Mouse (Mus musculus): ENCODE measurements around the gene Dcp1a.

Gene Dcp1a

DNA sequence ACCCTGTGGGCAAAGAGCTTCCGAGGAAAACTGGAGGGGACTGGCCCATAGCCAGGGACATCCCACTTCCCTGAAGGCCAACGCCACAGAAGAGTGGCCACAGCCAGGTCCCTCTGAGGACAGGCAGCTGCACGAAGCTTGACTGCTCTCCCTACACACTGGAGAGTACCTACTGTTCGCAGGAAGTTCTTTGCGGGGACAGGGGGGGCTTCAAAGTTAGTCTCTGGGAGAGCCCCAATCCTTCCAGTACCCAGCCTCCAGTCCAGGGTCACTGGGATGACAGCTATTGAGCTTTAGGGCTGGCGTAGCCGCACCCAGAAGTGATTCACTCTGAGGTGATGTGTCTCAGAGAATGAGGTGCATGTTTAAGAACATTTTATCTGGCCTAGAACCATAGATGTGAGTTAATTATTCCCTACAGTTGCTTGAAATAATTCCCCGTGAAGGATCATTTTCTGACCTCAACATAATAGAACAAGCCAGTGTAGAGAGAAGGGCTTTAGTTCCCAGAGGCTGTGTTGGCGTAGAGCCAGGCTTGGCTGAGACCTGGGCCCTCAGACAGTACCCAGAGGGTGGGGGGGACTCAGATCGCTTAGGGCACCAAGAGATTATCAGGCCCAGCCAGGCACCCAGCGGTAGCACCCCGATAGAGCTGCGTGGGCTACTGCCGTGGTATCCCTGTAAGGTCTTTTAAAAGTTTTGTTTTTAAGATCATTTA is 82.3 kb downstream of the Dcp1a start:
- peak; percentile 65 for DNase-seq

DNA sequence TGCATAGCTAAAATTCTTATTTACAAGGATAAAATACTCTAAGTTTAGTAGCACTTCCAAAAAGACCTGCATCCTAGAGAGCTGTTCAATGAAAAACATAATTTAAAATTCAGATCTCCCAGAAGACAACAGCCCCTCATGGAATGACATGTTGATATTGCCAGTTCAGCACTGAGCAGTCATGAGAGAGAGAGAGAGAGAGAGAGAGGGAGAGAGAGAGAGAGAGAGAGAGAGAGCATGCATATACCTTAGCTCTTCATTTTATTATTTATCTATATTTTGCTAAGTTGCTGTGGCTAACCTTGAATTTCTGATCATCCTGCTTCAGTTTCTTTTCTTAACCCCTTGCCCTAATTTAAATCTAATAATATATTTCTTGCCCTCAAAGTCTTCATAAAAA is 83.0 kb downstream of the Dcp1a start:
- DNase-seq: no peak

DNA sequence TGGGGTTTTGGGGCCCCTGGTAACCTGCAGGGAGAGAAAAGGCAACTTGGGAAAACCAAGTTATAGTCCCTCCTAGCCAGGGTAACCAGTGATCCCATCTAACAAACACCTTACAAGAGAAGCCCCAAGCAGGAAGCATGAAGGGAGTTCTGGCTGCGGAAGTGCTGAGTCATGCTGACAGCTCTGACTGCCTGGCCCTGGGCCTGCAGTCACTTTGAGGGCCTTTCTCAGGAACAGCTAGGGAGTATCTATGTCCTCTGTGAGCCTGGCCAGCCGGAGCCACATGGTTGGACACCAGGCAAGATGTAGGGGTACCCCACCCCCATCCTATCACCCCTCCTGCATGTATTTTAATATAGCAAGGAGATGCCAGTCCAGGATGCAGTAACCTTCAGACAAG is 85.1 kb downstream of the Dcp1a start:
- DNase-seq: no peak

DNA sequence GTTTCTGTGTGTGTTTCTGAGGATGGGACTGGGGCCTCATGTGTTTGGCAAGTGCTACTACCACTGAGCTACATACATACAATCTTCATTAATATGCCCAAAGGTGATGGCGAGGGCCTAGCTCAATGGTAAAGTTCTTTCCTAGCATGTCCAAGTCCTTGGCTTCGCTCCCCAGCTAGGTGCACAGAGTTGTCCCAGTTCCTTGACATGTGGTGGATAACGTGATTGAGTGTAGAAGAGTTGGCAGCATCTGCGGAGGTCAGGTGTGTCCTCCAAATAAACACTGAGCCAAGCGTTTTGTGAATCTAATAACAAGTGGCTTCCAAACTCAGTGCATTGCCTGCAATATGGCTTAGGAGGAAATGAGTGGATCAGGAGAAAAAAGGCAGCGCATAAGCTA is 87.0 kb downstream of the Dcp1a start:
- no peak for DNase-seq

DNA sequence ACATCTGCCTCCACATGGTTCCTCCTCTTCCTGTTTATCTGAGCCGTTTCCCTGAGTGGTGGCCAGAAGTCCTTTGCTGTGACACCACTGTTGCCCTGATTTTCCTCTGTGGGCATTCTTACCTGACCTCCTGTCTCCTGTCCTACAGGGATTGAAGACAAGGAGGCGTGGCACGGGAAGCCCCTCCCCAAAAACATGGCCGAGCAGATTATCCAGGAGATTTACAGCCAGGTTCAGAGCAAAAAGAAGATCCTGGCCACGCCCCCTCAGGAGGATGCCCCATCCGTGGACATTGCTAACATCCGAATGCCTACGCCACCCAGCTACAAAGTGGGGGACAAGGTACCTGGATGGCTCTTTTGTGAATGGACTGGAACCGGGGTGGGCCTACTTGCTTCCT is 88.7 kb downstream of the Dcp1a start:
- no peak for DNase-seq

DNA sequence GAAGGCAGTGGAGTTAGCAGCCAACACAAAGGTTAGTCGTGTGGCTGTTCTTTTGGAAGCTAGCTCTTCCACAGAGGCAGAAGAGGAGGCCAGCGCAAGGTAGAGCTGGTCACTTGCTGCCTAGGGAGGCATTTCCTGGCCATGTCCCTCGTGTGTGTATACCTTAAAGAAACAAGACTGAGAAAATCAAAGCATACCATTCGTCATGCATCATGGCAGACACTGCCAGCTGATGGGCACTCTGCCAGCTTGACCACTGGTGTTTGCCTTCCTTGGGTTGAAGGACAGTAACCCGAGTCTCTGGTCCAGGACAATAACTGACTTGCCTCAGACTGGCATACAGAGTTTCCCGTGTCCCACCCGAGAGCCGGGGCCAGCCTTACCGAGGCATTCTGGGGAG is 91.0 kb downstream of the Dcp1a start:
- no peak for DNase-seq

DNA sequence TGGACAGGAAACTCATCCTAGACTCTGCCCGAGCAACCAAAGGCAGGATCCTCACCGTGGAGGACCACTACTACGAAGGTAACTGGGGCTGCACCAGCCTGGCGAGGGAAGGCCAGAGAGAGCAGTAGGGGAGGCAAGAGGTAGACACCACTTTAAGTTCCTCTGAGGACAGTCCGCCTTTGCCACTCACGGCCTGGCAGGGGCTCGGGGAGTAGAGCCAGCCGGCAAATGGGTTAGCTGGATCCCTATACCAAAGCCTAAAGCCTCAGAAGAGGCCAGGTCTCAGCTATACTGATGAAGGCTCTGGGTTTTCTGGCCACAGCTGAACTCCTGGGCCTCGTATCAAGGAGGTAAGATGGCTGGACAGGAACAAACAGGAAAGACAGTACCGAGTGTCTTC is 92.9 kb downstream of the Dcp1a start:
- DNase-seq: no peak

DNA sequence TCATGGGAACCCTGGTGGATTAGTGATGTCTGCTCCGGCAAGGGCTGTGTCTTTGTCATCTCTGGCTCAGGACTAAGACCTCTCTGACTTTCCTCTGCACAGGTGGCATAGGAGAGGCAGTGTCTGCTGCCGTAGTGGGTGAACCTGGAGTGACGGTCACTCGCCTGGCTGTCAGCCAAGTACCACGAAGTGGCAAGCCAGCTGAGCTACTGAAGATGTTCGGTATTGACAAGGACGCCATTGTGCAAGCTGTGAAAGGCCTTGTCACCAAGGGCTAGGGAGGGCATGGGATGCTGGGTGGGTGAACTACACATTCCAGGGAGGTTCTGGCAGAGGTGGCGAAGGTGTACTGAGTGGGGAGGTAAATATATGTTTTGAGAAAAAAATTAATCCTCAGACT is 93.9 kb downstream of the Dcp1a start:
- DNase-seq: no peak

DNA sequence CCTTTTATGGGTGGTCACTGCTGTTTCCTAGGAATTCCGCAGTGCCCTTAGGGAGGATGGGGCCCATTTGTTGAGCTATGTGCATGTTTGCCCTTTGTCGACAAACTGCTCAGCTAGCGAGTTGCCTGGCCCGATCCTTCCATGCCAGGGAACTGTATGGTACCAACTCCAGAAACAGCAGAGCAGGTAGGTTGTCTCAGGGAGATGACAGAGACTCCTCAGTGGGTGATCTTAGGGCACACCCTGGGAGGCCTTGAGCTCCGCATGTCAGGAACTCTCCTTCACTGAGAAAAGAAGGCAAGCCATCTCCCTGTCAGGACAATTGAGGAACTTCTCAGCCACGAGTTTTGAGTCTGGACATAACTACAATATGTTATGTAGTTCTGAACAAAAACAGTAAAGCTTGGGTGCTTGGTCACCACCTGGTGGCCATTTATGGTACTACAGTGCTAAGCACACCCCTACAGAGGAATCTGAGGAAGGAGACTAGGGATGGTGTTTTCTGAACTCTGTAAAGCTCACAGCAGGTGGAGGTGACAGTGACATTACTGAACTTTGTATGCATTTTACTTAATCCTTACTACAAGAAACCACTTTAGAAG is 94.7 kb downstream of the Dcp1a start:
- DNase-seq: peak; percentile 78

DNA sequence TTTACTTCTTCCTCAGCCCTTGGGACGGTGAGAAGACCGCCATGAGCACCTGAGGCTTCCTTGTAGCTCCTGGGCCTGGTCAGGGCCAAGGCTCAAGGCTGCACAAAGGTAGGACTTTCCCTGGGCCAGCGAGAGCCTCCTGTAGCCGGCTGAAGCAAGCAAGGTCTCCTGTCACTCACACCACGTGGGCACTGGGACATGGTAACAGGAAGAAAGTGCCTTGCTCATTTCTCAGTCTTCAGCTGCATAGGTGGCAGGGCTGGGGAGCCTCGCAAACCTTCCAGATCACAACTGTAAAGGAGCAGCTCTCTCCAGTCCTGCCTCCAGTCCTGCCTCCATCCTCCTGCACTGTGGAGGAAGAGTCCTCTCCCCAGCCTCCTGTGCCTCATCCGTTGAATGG is 96.5 kb downstream of the Dcp1a start:
- DNase-seq: no peak

DNA sequence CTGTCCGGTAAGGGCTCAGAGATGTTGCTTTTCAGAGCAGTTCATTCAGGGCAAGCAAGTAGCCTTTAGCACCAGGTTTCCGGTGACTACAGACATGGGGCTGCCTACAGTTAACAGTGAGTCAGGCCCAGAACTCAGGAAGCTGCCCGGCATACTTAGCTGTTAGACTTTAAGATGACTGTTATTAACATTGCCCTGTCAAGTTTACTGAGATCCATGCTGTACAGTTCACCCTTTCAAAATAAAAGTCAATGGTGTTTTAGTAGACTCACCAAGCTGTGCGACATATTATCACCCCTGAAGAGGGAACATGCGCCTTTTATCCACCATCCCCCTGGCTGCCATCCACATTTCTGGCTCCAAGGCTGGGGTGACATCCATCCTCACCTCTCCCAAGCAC is 96.9 kb downstream of the Dcp1a start:
- no peak for DNase-seq
